Mouse (Mus musculus): ENCODE measurements around the gene Spen. TPM values are rescaled to one million over a fixed set of nuclear protein-coding genes. Genes with fewer than 3 reads are reported as not detected.

Gene Spen
- polyA plus RNA-seq, 1 experiment from 2014 or later: 9.1 TPM

DNA sequence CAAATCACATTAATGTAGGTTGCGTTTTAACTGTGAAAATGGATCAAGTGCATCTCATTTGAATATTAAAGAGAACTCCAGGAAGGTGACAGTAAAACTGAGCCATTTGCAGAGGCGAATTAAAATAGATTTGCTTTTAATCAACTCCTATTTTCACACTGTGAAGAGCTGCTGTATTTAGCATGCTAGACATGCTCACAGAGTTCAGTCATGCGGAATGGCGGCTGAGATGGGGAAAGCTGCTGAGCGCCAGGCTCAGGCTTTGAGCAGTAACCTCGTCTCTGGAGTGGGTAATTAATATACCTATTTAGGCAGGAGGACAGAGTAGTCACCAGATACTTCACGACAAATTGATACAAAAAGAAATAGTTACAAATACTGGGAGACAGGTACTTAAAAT, 3.5 kb upstream of the Spen start:
- no peak overlapping the region for H3K9ac ChIP-seq (ENCODE audit: low read depth, low read length)
- DNase-seq (ENCODE audit: low spot score): no peak
- H3K9me3 ChIP-seq (ENCODE audit: control insufficient read depth, low read length): no peaks in the 10 kb centered on the region
- H3K4me3 ChIP-seq (ENCODE audit: low read depth, low read length): no peak overlapping the region
- ATAC-seq (replicated peaks; ENCODE audit: low FRiP score): no peak
- no peak overlapping the region for H3K4me2 ChIP-seq
- no peaks in the 10 kb centered on the region for H3K36me3 ChIP-seq (ENCODE audit: control insufficient read depth, insufficient read depth, low read length)
- H3K27ac ChIP-seq (ENCODE audit: low read depth, low read length): no peak overlapping the region
- 65% methylated on average over 7 of the region's 7 CpGs for WGBS
- peaks cover 11% of the 10 kb centered on the region for H3K4me1 ChIP-seq (replicated peaks; ENCODE audit: control insufficient read depth, insufficient read depth, low read length)
- H3K27me3 ChIP-seq (replicated peaks; ENCODE audit: control insufficient read depth, insufficient read depth, low read length): no peaks in the 10 kb centered on the region

DNA sequence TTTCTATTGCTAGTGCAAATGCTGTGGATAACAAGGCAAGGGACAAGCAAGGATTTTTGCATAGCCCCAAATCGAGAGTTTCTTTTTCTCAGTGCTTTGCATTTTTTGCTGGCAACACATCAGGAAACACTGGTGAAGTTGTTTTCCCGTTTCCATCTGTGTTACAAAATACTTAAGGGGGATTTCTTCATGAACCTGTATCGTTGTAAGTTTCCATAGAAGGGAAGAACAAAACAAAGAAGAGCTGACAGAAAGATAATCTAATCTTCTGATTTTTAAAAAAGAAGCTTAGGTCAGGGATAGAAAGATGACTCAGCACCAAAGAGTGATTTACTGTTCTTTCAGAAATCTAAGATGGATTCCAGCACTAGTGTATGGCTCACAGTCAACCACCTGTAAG, 2.4 kb upstream of the Spen start:
- no peak for DNase-seq (ENCODE audit: low spot score)
- 62% methylated on average over 3 of the region's 3 CpGs for WGBS
- ATAC-seq (replicated peaks; ENCODE audit: low FRiP score): no peak

DNA sequence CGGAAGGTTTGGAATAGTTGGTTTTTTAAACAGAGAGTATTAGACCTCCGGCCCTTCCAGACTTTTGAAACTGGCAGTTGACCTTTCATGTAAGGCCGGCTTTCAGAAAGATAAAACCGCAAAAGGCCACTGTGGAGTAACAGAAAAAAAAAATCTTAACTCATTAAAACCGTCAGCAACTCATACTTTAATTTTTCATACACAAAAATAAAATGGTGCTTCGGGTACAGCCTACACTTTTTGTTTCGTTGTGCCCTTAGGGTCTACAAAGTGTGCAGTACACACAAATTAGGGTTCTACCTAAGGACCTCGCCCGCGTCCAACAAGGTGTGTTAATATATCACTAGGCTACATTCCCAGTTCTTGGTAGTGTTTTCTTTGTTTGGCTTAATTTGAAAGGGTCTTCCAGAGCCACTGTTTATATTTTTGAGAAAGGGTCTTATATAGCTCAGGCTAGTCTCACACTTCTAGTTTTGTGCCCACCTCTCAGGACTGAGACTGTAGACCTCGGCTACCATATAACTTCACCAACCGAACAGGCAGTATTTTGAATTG, 893 bp upstream of the Spen start:
- peaks cover 23% of the 10 kb centered on the region for H3K4me1 ChIP-seq (replicated peaks; ENCODE audit: control insufficient read depth, insufficient read depth, low read length)
- peak overlapping the region; percentile 97 for H3K4me3 ChIP-seq (ENCODE audit: low read depth, low read length)
- ATAC-seq (replicated peaks; ENCODE audit: low FRiP score) (no peak), DNase-seq (ENCODE audit: low spot score) (no peak)
- no peaks in the 10 kb centered on the region for H3K9me3 ChIP-seq (ENCODE audit: control insufficient read depth, low read length)
- H3K9ac ChIP-seq (ENCODE audit: low read depth, low read length): peak overlapping the region; percentile 77
- H3K27ac ChIP-seq (ENCODE audit: low read depth, low read length): peak overlapping the region; percentile 96
- no peaks in the 10 kb centered on the region for H3K27me3 ChIP-seq (replicated peaks; ENCODE audit: control insufficient read depth, insufficient read depth, low read length)
- H3K4me2 ChIP-seq: peak overlapping the region; percentile 92
- no peaks in the 10 kb centered on the region for H3K36me3 ChIP-seq (ENCODE audit: control insufficient read depth, insufficient read depth, low read length)
- 41% methylated on average over 12 of the region's 12 CpGs for WGBS

More for the DNA sequence above, 2.4 kb upstream of the Spen start:
- Histone ChIP-seq H3K4me2 (no peak overlapping the region), H3K4me3 (ENCODE audit: low read depth, low read length) (no peak overlapping the region), H3K36me3 (ENCODE audit: control insufficient read depth, insufficient read depth, low read length) (no peaks in the 10 kb centered on the region), H3K4me1 (replicated peaks; ENCODE audit: control insufficient read depth, insufficient read depth, low read length) (peaks cover 13% of the 10 kb centered on the region), H3K9ac (ENCODE audit: low read depth, low read length) (no peak overlapping the region), H3K27me3 (replicated peaks; ENCODE audit: control insufficient read depth, insufficient read depth, low read length) (no peaks in the 10 kb centered on the region), H3K27ac (ENCODE audit: low read depth, low read length) (no peak overlapping the region), H3K9me3 (ENCODE audit: control insufficient read depth, low read length) (no peaks in the 10 kb centered on the region)

DNA sequence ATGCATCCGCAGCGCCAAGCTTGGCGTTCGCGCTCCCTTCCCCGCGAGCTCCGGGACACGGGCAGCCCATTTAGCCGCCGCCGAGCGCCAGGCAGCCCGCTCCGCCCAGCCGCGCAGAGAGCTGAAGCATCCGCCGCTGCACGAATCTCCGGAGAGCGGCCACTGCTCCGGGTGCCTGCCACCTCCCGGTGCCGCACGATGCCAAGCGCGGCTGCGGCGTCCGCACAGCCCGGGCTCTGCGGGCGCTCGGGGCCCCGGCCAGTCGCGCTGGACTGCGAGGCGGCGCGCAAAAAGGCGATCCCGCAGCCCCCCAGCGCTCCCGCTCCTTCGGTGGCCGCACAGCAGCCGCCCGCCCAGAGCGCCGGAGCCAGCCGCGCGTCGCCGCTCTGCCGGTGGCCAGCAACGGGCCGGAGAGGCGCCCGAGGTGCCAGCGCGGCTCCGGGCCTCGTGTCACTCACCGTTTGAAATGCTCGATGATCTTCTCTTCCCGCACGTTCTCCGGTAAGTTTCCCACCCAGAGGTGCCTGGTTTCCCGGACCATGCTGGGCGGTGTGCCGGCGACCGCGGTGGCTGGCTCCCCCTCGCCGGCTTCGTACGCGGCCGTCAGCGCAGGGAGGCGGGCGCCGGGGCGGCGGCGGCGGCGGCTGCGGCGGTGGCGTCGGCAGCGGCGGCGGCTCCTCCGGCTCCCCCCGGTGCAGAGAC, 540 bp downstream of the Spen start:
- DNase-seq (ENCODE audit: low spot score): peak; percentile 57

DNA sequence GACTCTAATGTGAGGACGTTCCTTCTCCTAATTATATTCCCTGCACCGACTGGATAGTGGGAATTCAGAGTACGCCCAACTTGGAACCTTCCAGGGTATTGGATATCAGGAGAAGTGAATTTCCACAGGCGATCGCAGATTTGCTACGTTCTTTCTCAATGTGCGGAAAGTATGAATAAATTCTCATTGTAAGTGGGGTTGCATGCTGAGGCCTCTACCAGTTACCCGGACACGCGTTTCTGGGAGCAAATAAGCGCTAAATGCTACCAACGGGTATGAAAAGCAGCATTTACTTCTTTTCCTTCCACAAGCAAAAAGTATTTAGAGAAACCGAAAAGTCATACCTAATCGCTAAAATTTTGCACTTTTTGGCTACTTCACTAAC, 1.2 kb downstream of the Spen start:
- H3K4me2 ChIP-seq: peak overlapping the region; percentile 92
- peak overlapping the region; percentile 93 for H3K9ac ChIP-seq (ENCODE audit: low read depth, low read length)
- H3K27me3 ChIP-seq (replicated peaks; ENCODE audit: control insufficient read depth, insufficient read depth, low read length): no peaks in the 10 kb centered on the region
- no peaks in the 10 kb centered on the region for H3K9me3 ChIP-seq (ENCODE audit: control insufficient read depth, low read length)
- no peaks in the 10 kb centered on the region for H3K36me3 ChIP-seq (ENCODE audit: control insufficient read depth, insufficient read depth, low read length)
- ATAC-seq (replicated peaks; ENCODE audit: low FRiP score) (no peak), DNase-seq (ENCODE audit: low spot score) (no peak)
- peak overlapping the region; percentile 96; the same call in 1 of the 2 replicates for H3K27ac ChIP-seq (ENCODE audit: low read depth, low read length)
- under 1% methylated on average over 14 of the region's 14 CpGs for WGBS
- peak overlapping the region; percentile 97 for H3K4me3 ChIP-seq (ENCODE audit: low read depth, low read length)
- peaks cover 36% of the 10 kb centered on the region for H3K4me1 ChIP-seq (replicated peaks; ENCODE audit: control insufficient read depth, insufficient read depth, low read length)

More for the DNA sequence above, 540 bp downstream of the Spen start:
- peak overlapping the region; percentile 96 for H3K27ac ChIP-seq (ENCODE audit: low read depth, low read length)
- H3K4me3 ChIP-seq (ENCODE audit: low read depth, low read length): peak overlapping the region; percentile 97
- peaks cover 33% of the 10 kb centered on the region for H3K4me1 ChIP-seq (replicated peaks; ENCODE audit: control insufficient read depth, insufficient read depth, low read length)
- H3K27me3 ChIP-seq (replicated peaks; ENCODE audit: control insufficient read depth, insufficient read depth, low read length): no peaks in the 10 kb centered on the region
- H3K36me3 ChIP-seq (ENCODE audit: control insufficient read depth, insufficient read depth, low read length): no peaks in the 10 kb centered on the region
- under 1% methylated on average over 94 of the region's 101 CpGs for WGBS
- H3K4me2 ChIP-seq: peak overlapping the region; percentile 92
- peak; percentile 29 for ATAC-seq (replicated peaks; ENCODE audit: low FRiP score)
- peak overlapping the region; percentile 93 for H3K9ac ChIP-seq (ENCODE audit: low read depth, low read length)
- no peaks in the 10 kb centered on the region for H3K9me3 ChIP-seq (ENCODE audit: control insufficient read depth, low read length)

DNA sequence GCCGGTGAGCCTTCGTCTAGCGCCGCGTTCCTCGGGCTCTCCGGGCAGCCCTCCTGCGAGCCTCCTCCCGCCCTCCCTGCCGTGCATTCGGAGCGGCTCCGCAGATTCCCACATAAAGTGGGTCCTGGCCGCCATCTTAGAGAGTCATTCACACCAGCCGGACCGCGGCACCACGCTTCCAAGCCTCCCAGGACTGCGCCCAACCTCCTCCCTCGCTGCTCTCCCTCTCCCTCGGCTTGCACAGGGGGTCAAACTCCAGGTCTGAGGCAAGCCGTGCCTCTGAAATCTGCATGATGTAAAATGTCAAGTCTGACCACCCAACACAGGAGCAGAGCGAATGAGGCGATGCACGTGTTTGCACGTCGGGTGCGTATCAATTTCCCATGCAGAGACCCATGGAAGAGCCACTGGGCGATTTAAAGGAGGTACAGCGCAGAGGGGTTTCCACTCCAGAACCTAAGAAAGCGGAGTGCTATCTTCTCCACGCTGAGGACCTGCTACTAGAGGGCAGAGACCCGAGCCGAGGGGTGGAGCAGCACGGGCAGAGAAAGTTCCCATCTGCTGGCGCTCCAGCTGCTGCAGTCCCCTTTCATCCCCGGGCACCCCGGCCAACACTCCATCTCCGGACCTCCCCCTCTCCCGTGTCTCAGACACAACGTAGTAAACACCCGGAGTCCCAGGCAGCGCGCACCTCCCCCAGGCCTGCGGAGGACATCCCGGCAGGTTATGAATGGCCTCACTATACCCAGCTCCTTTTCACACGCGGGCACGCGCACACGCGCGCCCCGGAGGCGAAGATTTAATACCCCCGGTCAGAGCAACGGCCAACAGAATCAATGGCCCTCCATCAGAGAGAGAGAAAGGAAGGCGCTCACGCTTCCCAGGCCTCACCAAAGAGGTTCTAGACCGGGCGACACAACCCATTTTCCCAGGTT, 1.8 kb downstream of the Spen start:
- H3K4me1 ChIP-seq (replicated peaks; ENCODE audit: control insufficient read depth, insufficient read depth, low read length): peaks cover 38% of the 10 kb centered on the region

DNA sequence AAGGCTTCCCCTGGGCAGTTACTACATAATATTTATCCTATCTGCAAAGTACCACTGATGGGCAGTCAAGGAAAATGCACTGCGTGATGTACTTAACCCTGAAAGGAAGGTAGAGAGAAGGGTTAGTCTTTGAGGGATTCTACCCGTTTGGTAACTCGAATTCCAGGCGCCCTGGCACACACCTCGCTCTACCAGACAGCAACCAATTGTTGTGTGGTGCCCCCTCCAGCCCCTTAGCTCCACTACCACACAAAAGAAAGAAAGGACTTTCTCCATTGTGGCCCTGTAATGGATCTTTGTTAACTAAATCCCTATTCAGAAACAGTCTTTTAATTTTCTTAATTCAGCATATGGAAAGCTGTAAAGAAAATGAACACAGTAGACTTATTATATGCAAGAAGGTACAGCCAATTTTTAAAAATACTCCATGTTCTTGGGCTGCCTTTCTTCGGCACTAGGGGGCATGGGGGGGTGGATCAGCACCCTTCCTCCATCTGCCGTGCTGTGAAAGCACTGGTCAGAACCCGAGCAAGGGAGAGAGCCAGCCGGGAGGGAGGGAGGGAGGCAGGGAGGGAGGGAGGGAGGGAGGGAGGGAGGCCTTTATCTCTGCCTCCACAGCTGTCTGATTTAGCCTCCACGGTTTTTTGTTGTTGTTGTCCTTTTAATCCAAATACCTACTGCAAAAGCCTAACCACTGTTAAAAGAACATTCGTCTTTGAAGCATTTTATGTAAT, 3.3 kb downstream of the Spen start:
- Histone ChIP-seq H3K36me3 (ENCODE audit: control insufficient read depth, insufficient read depth, low read length) (no peaks in the 10 kb centered on the region), H3K9ac (ENCODE audit: low read depth, low read length) (no peak overlapping the region), H3K4me3 (ENCODE audit: low read depth, low read length) (peak overlapping the region; percentile 97), H3K27ac (ENCODE audit: low read depth, low read length) (peak overlapping the region; percentile 96), H3K9me3 (ENCODE audit: control insufficient read depth, low read length) (no peaks in the 10 kb centered on the region), H3K4me2 (peak overlapping the region; percentile 92), H3K4me1 (replicated peaks; ENCODE audit: control insufficient read depth, insufficient read depth, low read length) (peaks cover 36% of the 10 kb centered on the region), H3K27me3 (replicated peaks; ENCODE audit: control insufficient read depth, insufficient read depth, low read length) (no peaks in the 10 kb centered on the region)
- WGBS: 36% methylated on average over 9 of the region's 11 CpGs
- DNase-seq (ENCODE audit: low spot score): no peak
- peak; percentile 56 for ATAC-seq (replicated peaks; ENCODE audit: low FRiP score)

More for the DNA sequence above, 1.8 kb downstream of the Spen start:
- Histone ChIP-seq H3K27ac (ENCODE audit: low read depth, low read length) (peak overlapping the region; percentile 96), H3K9me3 (ENCODE audit: control insufficient read depth, low read length) (no peaks in the 10 kb centered on the region), H3K4me3 (ENCODE audit: low read depth, low read length) (peak overlapping the region; percentile 97), H3K27me3 (replicated peaks; ENCODE audit: control insufficient read depth, insufficient read depth, low read length) (no peaks in the 10 kb centered on the region), H3K4me2 (peak overlapping the region; percentile 92), H3K36me3 (ENCODE audit: control insufficient read depth, insufficient read depth, low read length) (no peaks in the 10 kb centered on the region), H3K9ac (ENCODE audit: low read depth, low read length) (peak overlapping the region; percentile 93)
- DNase-seq (ENCODE audit: low spot score) (peak; percentile 78), ATAC-seq (replicated peaks; ENCODE audit: low FRiP score) (peak; percentile 16)
- WGBS: under 1% methylated on average over 61 of the region's 61 CpGs

DNA sequence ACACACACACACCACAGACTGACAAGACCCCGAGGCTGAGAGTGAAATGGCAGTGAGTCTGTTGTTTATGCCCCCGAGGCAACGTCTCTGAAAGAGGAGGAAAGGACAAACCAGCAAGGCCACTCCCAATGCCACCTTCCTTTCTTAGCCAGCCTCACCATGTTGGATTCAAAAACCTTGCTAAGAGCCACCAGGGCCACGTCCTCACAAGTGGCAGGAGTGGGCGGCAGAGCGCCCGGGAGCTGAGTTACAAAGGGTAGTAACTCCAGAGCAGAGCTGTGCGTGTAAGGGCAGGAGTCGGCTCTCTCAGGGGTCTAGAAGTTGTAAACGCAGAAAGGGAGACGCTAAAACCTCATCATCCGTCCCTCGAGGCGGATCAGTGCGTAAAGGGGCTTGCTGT, 7.4 kb downstream of the Spen start:
- Histone ChIP-seq H3K27ac (ENCODE audit: low read depth, low read length) (no peak overlapping the region), H3K9ac (ENCODE audit: low read depth, low read length) (no peak overlapping the region), H3K4me2 (no peak overlapping the region), H3K4me3 (ENCODE audit: low read depth, low read length) (no peak overlapping the region), H3K4me1 (replicated peaks; ENCODE audit: control insufficient read depth, insufficient read depth, low read length) (peaks cover 46% of the 10 kb centered on the region), H3K9me3 (ENCODE audit: control insufficient read depth, low read length) (no peaks in the 10 kb centered on the region), H3K36me3 (ENCODE audit: control insufficient read depth, insufficient read depth, low read length) (no peaks in the 10 kb centered on the region), H3K27me3 (replicated peaks; ENCODE audit: control insufficient read depth, insufficient read depth, low read length) (no peaks in the 10 kb centered on the region)
- DNase-seq (ENCODE audit: low spot score) (no peak), ATAC-seq (replicated peaks; ENCODE audit: low FRiP score) (no peak)
- WGBS: 86% methylated on average over 15 of the region's 15 CpGs
